Mouse (Mus musculus) limb, embryonic 15.5 days (tissue): ENCODE data around the gene Ryr2. TPM values are rescaled to one million over a fixed set of nuclear protein-coding genes. Genes with fewer than 3 reads are reported as not detected.

Experiments
- ATAC-seq: fragments of 200-750 bp; cut with Nextera tagmentation; 2 replicates; pipeline ENCODE4 v1.8.0; 2017; ENCODE audit warnings: low read depth, moderate TSS enrichment; ENCODE audit not compliant: insufficient number of reproducible peaks, low FRiP score, low TSS enrichment
- H3K27ac ChIP-seq: fragments of 300-500 bp; sonication (generic); 2 replicates; pipeline ENCODE4 v1.5.1; 2015; ENCODE audit warnings: moderate library complexity, mild to moderate bottlenecking, inconsistent platforms
- H3K27me3 ChIP-seq: fragments of 300-500 bp; sonication (generic); 2 replicates; pipeline ENCODE4 v1.6.1; 2015; ENCODE audit warnings: inconsistent platforms
- H3K36me3 ChIP-seq: fragments of 300-500 bp; sonication (generic); 2 replicates; pipeline ENCODE4 v1.6.1; 2015; ENCODE audit warnings: inconsistent platforms
- H3K4me1 ChIP-seq: fragments of 300-500 bp; sonication (generic); 2 replicates; pipeline ENCODE4 v1.6.1; 2015; ENCODE audit warnings: inconsistent platforms
- H3K4me2 ChIP-seq: fragments of 300-500 bp; sonication (generic); 2 replicates; pipeline ENCODE4 v1.6.1; 2015; ENCODE audit warnings: mild to moderate bottlenecking, inconsistent platforms
- H3K4me3 ChIP-seq: fragments of 300-500 bp; sonication (generic); 2 replicates; pipeline ENCODE4 v1.5.1; 2015; ENCODE audit warnings: mild to moderate bottlenecking, inconsistent platforms
- H3K9ac ChIP-seq: fragments of 300-500 bp; sonication (generic); 2 replicates; pipeline ENCODE4 v1.6.1; 2015; ENCODE audit warnings: inconsistent platforms
- H3K9me3 ChIP-seq: fragments of 300-500 bp; sonication (generic); 2 replicates; pipeline ENCODE4 v1.6.1; 2016; ENCODE audit warnings: inconsistent platforms
- WGBS: fragments of 180-500 bp; shearing (Covaris S2); methylation state at CpG from one replicate; pipeline ENCODE4 v1.1.7; 2015; 5-methylcytosine and 5-hydroxymethylcytosine counted together
- polyA plus RNA-seq: library from polyadenylated mRNA; unstranded; fragments of >200 nt; fragmentation: Nextera tagmentation; extraction: Ambion mirVana; gene quantifications from 2 replicates; pipeline ENCODE4 v1.2.1, GENCODE M21; 2015

The Ryr2 gene
- polyA plus RNA-seq, 1 experiment from 2014 or later, result 0.42 TPM

DNA sequence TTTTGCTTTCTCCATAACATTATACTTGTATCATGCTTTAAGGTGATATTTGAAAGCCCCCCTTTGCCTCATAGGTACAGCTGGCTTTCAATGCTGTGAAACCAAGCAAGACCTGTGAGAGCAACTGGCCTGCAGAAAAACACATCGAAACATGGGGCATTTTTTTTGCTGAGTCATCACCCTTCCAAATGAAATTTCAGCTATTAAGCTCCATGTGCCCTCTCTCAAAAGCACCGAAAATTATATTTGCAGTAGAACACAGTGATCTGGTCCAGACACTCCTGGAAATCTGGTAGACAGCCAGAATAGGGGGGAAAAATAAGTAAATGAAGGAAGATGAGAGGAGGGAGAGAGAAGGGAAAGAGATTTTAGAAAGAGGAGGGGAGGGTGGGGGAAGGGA, 180.5 kb downstream of the Ryr2 start:
- Histone ChIP-seq H3K27ac (no peak overlapping the region), H3K4me1 (no peaks in the 10 kb centered on the region), H3K9ac (no peak overlapping the region), H3K4me3 (no peak overlapping the region), H3K27me3 (no peaks in the 10 kb centered on the region), H3K36me3 (no peaks in the 10 kb centered on the region), H3K4me2 (no peak overlapping the region), H3K9me3 (no peaks in the 10 kb centered on the region)
- no peak for ATAC-seq
- WGBS, result 73% methylated on average over 2 of the region's 2 CpGs

DNA sequence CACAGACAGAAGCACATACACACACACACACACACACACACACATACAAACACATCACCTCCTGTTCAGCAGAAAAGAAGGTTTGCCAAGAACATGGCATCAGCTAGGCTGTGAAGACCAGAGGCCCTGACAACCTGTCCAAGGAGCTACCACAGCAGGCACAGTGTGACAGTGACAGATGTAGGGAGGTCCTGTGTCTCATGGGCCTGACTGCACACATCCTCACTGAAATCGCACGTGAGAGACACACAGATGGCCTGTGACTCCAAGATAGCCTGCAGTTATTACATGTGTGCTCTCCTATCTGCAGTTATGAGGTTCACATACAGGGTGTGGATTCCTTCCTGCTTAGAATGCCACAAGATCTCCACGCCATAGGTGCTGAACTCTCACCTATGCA, 182.0 kb downstream of the Ryr2 start:
- Histone ChIP-seq H3K4me3 (no peak overlapping the region), H3K9ac (no peak overlapping the region)

DNA sequence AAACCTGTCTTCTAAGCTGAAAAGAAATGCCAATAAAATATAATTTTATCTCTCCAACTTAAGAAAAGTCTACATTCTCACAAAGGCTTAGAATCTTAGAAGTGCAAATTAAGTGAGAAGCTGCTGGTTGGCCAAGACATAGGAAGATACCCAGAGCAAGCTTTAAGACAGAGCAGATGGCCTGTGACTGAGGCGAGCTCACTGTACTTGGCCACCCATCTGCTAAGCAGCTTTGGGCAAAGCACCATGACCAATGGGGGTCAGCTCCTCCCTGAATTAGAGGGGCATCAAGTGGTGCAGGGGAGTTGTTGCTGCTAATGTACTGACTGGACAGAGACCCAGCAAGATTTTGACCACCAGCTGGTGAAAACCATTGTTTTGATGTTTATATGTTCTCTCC, 186.2 kb downstream of the Ryr2 start:
- Histone ChIP-seq H3K4me1 (no peaks in the 10 kb centered on the region), H3K27ac (no peak overlapping the region), H3K4me2 (no peak overlapping the region), H3K27me3 (no peaks in the 10 kb centered on the region), H3K9ac (no peak overlapping the region), H3K9me3 (no peaks in the 10 kb centered on the region), H3K4me3 (no peak overlapping the region), H3K36me3 (no peaks in the 10 kb centered on the region)
- ATAC-seq, result no peak
- WGBS, result 91% methylated on average over 1 of the region's 1 CpGs

More for the DNA sequence above, 182.0 kb downstream of the Ryr2 start:
- Histone ChIP-seq H3K4me2 (no peak overlapping the region), H3K4me1 (no peaks in the 10 kb centered on the region), H3K27me3 (no peaks in the 10 kb centered on the region), H3K36me3 (no peaks in the 10 kb centered on the region), H3K27ac (no peak overlapping the region), H3K9me3 (no peaks in the 10 kb centered on the region)
- 73% methylated on average over 3 of the region's 3 CpGs for WGBS
- no peak for ATAC-seq

DNA sequence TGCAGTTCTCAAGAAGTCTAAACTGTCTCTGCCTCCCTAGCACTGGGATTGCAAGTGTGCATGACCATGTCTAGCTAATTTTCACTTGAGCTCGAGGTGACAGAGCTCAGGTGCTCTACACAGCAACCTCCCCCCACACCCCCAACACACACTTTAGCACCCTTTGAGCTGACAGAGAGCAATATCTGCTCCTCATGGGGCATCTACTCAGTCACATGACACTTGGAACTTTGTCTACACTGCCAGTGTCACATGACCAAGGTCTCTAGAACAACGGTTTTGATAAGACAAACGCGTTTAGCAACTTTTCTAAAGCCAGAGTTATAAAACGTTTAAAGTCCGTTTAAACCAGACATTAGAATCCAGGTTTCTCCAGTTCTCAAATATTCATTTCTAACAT, 187.3 kb downstream of the Ryr2 start:
- no peak overlapping the region for H3K4me3 ChIP-seq
- H3K36me3 ChIP-seq, result no peaks in the 10 kb centered on the region
- no peak overlapping the region for H3K27ac ChIP-seq
- no peaks in the 10 kb centered on the region for H3K9me3 ChIP-seq
- ATAC-seq, result no peak
- 86% methylated on average over 6 of the region's 6 CpGs for WGBS
- no peak overlapping the region for H3K9ac ChIP-seq
- no peaks in the 10 kb centered on the region for H3K27me3 ChIP-seq
- H3K4me2 ChIP-seq, result no peak overlapping the region
- H3K4me1 ChIP-seq, result no peaks in the 10 kb centered on the region

DNA sequence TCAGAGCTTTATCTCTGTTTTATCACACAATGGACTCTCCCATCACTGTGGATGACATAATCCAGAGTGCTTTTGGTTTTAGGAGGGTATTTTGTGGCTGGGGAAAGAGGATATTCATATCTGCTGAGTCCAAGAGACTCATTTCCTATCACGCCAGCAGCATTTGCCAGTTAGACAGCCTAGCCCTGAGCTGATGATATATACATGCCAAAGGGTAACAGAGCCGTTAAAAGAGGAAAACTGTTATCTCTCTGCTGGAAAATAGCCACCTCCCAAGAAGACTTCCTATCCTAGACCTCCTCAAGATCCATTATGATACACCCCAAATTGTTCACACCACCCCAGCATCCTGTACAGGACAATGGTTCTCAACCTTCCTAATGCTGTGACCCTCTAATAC, 191.1 kb downstream of the Ryr2 start:
- H3K4me1 ChIP-seq, result no peaks in the 10 kb centered on the region
- no peaks in the 10 kb centered on the region for H3K27me3 ChIP-seq
- 83% methylated on average over 2 of the region's 2 CpGs for WGBS
- no peaks in the 10 kb centered on the region for H3K9me3 ChIP-seq
- H3K4me3 ChIP-seq, result no peak overlapping the region
- H3K27ac ChIP-seq, result no peak overlapping the region
- no peaks in the 10 kb centered on the region for H3K36me3 ChIP-seq
- H3K9ac ChIP-seq, result no peak overlapping the region
- ATAC-seq, result no peak
- H3K4me2 ChIP-seq, result no peak overlapping the region

DNA sequence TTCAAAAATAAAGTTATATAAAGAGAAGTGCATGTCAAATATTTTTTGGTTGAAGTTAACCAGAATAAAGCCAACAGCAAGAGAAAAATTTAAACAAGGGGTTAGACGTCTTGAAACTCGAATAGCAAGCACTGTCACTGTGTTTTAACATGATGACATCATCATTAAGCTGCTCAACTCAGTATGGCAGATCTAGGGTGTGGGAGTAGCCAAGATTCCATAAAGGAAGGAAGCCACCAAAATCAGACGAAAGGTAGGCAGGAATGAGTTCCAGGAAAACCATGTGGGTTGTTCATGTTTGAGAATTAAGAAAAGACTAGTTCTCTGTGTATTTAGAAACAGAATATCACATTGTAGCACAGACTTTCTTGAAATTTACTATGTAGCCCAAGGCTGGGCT, 192.1 kb downstream of the Ryr2 start:
- WGBS, result 74% methylated on average over 3 of the region's 3 CpGs

DNA sequence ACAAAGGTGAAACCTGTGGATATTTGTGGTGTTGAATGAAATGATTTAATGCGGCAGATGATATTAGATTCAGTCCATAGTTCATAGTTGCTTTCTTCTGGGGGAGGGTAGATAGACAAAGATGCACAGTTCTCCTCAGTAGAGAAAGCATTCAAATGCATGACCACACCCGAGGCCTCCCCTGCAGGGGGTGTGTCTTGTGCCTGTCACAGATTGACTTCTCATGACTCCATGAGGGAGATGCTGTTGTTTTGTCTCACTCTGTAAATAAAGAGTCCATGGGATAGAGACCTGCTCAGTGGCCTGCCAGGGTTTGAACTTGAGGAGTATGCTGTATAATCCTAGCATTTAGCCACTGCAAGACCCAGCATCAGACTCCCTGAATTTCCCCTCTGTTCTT, 194.5 kb downstream of the Ryr2 start:
- no peaks in the 10 kb centered on the region for H3K9me3 ChIP-seq
- H3K27ac ChIP-seq, result no peak overlapping the region
- H3K4me3 ChIP-seq, result no peak overlapping the region
- ATAC-seq, result no peak
- no peaks in the 10 kb centered on the region for H3K27me3 ChIP-seq
- H3K9ac ChIP-seq, result no peak overlapping the region
- no peaks in the 10 kb centered on the region for H3K4me1 ChIP-seq
- no peaks in the 10 kb centered on the region for H3K36me3 ChIP-seq
- WGBS, result 78% methylated on average over 2 of the region's 2 CpGs
- H3K4me2 ChIP-seq, result no peak overlapping the region

More for the DNA sequence above, 192.1 kb downstream of the Ryr2 start:
- Histone ChIP-seq H3K4me1 (no peaks in the 10 kb centered on the region), H3K4me3 (no peak overlapping the region), H3K4me2 (no peak overlapping the region), H3K9ac (no peak overlapping the region), H3K27me3 (no peaks in the 10 kb centered on the region), H3K36me3 (no peaks in the 10 kb centered on the region), H3K27ac (no peak overlapping the region), H3K9me3 (no peaks in the 10 kb centered on the region)
- no peak for ATAC-seq

DNA sequence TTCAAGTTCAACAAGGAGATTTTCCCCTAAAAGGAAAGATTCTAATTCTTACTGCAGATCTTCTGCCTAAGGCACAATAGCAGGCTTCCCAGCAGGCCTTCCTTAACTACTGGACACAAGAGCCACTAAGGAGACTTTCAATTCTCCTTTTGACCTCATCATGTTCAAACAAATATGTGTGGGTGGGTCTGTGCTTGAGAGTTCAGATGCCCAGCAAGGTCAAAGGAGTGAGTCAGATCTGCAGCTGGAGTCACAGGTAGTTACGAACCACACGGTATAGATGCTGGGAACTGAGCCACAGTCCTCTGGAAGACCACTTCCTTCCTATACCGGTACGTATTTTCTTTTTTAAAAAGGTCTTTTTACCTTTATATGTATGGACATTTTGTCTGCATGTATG, 198.6 kb downstream of the Ryr2 start:
- H3K36me3 ChIP-seq, result no peaks in the 10 kb centered on the region
- no peak overlapping the region for H3K9ac ChIP-seq
- no peaks in the 10 kb centered on the region for H3K4me1 ChIP-seq
- 82% methylated on average over 4 of the region's 4 CpGs for WGBS
- no peak overlapping the region for H3K27ac ChIP-seq
- H3K9me3 ChIP-seq, result no peaks in the 10 kb centered on the region
- no peak overlapping the region for H3K4me3 ChIP-seq
- H3K27me3 ChIP-seq, result no peaks in the 10 kb centered on the region
- no peak for ATAC-seq
- H3K4me2 ChIP-seq, result no peak overlapping the region

DNA sequence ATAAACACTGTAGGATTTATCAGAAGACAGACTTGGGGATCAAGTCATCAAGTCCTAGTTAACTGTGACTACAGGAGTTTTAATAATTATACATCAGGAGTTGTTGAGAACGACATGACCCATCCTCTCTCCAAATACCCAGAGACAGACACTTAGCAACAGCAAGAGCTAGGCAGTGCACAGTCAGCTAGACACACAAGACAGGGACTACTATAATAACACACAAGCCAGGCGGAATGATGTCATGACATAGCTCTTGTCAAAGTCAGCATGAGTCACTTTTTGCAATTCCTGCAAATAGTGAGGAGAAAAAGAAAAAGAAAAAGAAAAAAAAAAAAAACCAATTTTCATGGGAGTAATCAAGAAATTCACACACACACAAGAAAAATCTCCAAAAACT, 201.6 kb downstream of the Ryr2 start:
- Histone ChIP-seq H3K4me3 (no peak overlapping the region), H3K36me3 (no peaks in the 10 kb centered on the region)
- ATAC-seq, result no peak

DNA sequence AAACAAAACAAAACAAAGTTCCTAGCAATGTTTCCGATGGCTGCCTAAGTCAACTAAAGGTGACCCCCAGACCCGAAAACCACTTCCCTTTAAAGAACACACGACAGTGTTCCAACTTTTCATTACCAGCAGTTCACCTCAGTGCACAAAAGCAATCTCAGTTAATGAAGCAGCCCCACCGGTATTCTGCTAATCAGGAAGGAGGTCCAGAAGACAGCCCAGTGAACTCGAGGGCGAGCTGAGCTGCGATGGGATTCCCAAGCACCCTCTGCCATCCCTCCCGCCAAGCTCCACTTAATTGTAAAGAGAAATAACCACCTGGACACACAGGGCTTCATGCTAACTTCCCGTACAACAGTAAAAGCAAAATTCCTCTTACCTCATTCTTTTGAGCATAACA, 203.5 kb downstream of the Ryr2 start:
- no peaks in the 10 kb centered on the region for H3K4me1 ChIP-seq
- no peak for ATAC-seq
- 53% methylated on average over 9 of the region's 9 CpGs for WGBS
- no peak overlapping the region for H3K4me3 ChIP-seq
- no peak overlapping the region for H3K4me2 ChIP-seq
- no peaks in the 10 kb centered on the region for H3K9me3 ChIP-seq
- no peaks in the 10 kb centered on the region for H3K36me3 ChIP-seq
- no peak overlapping the region for H3K9ac ChIP-seq
- no peaks in the 10 kb centered on the region for H3K27me3 ChIP-seq
- no peak overlapping the region for H3K27ac ChIP-seq

More for the DNA sequence above, 201.6 kb downstream of the Ryr2 start:
- H3K9ac ChIP-seq, result no peak overlapping the region
- WGBS, result 73% methylated on average over 2 of the region's 2 CpGs
- no peaks in the 10 kb centered on the region for H3K27me3 ChIP-seq
- no peaks in the 10 kb centered on the region for H3K9me3 ChIP-seq
- H3K4me1 ChIP-seq, result no peaks in the 10 kb centered on the region
- no peak overlapping the region for H3K4me2 ChIP-seq
- H3K27ac ChIP-seq, result no peak overlapping the region

DNA sequence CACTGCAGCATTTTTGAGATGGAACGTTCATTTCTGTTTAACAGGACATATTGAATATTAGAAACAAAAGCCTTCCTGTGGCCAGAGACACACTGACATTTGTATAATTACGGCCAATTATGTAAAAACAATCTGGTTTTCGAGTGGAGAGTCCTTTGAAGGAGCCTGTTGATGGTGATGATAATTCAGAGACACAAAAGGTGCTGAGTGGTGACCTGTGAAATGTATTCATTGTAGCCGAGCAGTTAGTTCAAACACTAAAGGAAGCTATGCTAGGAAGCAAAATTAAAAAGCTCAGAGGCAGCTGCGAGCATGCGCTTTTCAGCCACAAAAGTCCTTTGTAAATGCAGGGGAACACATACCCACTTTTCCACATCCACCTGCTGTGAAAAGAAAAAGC, 203.9 kb downstream of the Ryr2 start:
- WGBS, result 60% methylated on average over 6 of the region's 6 CpGs
- H3K9me3 ChIP-seq, result no peaks in the 10 kb centered on the region

DNA sequence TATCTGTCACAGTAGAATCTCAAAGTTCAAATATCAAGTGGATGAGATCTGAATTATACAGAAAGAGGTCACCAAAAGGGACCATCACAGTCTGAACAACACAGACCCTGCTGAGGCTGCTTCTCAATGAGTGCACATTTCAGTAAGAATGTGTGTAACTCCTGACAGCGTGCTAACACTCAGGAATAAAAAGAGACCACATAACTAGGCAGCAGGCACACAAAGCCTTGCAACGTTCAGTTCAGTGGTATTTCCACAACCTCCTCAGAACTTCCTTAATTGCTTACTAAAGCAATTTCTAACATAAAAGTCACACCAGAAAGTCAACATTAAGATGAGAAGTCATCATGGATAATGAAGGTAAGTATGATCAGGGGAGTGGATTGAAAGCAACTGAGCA, 206.1 kb downstream of the Ryr2 start:
- Histone ChIP-seq H3K4me1 (no peaks in the 10 kb centered on the region), H3K27me3 (no peaks in the 10 kb centered on the region), H3K9ac (no peak overlapping the region), H3K4me2 (no peak overlapping the region), H3K36me3 (no peaks in the 10 kb centered on the region), H3K4me3 (no peak overlapping the region), H3K9me3 (no peaks in the 10 kb centered on the region), H3K27ac (no peak overlapping the region)
- ATAC-seq, result no peak
- WGBS, result 72% methylated on average over 2 of the region's 2 CpGs

More for the DNA sequence above, 203.9 kb downstream of the Ryr2 start:
- no peak for ATAC-seq
- H3K4me2 ChIP-seq, result no peak overlapping the region
- H3K9ac ChIP-seq, result no peak overlapping the region
- no peak overlapping the region for H3K27ac ChIP-seq
- H3K36me3 ChIP-seq, result no peaks in the 10 kb centered on the region
- H3K27me3 ChIP-seq, result no peaks in the 10 kb centered on the region
- H3K4me3 ChIP-seq, result no peak overlapping the region
- no peaks in the 10 kb centered on the region for H3K4me1 ChIP-seq

DNA sequence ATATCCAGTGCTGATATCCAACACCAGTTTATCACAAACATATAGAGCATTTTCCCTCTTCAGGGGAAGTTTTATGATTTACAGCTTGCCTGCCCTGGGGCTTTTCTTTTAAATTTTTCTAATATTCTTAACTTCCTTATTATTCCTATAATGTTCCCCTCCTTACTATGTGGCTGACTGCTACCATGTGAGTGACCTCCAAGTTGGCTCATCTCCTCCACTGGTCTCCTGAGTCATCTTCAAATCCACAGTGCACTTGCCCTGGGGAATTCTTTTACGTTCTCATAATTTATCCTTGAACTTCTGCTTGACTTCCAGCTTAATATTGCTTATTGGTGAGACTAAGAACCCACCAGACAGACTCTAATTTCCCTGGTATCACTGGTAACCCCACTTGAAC, 211.1 kb downstream of the Ryr2 start:
- Histone ChIP-seq H3K9ac (no peak overlapping the region), H3K4me2 (no peak overlapping the region), H3K36me3 (no peaks in the 10 kb centered on the region), H3K9me3 (no peaks in the 10 kb centered on the region), H3K4me3 (no peak overlapping the region), H3K4me1 (no peaks in the 10 kb centered on the region), H3K27me3 (no peaks in the 10 kb centered on the region), H3K27ac (no peak overlapping the region)
- no peak for ATAC-seq
- 58% methylated on average over 1 of the region's 1 CpGs for WGBS
